Mouse (Mus musculus) ovary, postnatal 14 days (tissue): Measurements from ENCODE around the gene Gm5416.
"Not testable (repeated sequence)": the region's sequence is repeated elsewhere in the genome, so short reads cannot be mapped to it uniquely, and the experiment has no call there.

Experiments used
- DNase-seq: peaks from one replicate; pipeline ENCODE4 v3.0.0; 2022; ENCODE audit warnings: low spot score

The Gm5416 gene

GRCm38 (mm10) chr16:36209967-36210453, at the start of gene Gm5416:
TSS of gene Gm5416 (plus strand) at chr16:36210403.
- no peak for DNase-seq

GRCm38 (mm10) chr16:36167841-36168240, 42.4 kb upstream of the Gm5416 start:
- DNase-seq = not testable (repeated sequence)

GRCm38 (mm10) chr16:36176108-36176507, 34.1 kb upstream of the Gm5416 start:
- DNase-seq = no peak

- no peak for DNase-seq
Observed at GRCm38 (mm10) chr16:36179910-36180309, 30.3 kb upstream of the Gm5416 start.

- DNase-seq = not testable (repeated sequence)
Observed at GRCm38 (mm10) chr16:36183912-36184311, 26.3 kb upstream of the Gm5416 start, which contains the start of gene Gm5483. TSS of gene Gm5483 (plus strand) at chr16:36184212.

GRCm38 (mm10) chr16:36199226-36199625, 11.0 kb upstream of the Gm5416 start:
- no peak for DNase-seq

GRCm38 (mm10) chr16:36203846-36204245, 6.4 kb upstream of the Gm5416 start:
- DNase-seq = no peak

- DNase-seq = not testable (repeated sequence)
Observed at GRCm38 (mm10) chr16:36205684-36206083, 4.5 kb upstream of the Gm5416 start.

- not testable (repeated sequence) for DNase-seq
Observed at GRCm38 (mm10) chr16:36221168-36221567, 11.0 kb downstream of the Gm5416 start, which contains the start of gene 2010005H15Rik. TSS of gene 2010005H15Rik (plus strand) at chr16:36221468.

- not testable (repeated sequence) for DNase-seq
Observed at GRCm38 (mm10) chr16:36260585-36260984, 50.4 kb downstream of the Gm5416 start.
